Mouse (Mus musculus) spleen, postnatal 4 days (tissue): ENCODE results near the gene Fam20a.
"Not testable (repeated sequence)": the region's sequence is repeated elsewhere in the genome, so short reads cannot be mapped to it uniquely, and the experiment has no call there.

Experiments used
- DNase-seq, 2 experiments: peaks; one replicate each; pipeline ENCODE4 v3.0.0; 2022; ENCODE audit warnings: low spot score in 2 of 2

Gene Fam20a

GRCm38 (mm10) chr11:109680934-109681333 lies 41.1 kb downstream of the Fam20a start:
- DNase-seq = no peak

GRCm38 (mm10) chr11:109678291-109678690 lies 43.8 kb downstream of the Fam20a start:
- no peak for DNase-seq

- DNase-seq = no peak
These were observed 45.3 kb downstream of the Fam20a start for GRCm38 (mm10) chr11:109676621-109677373.

GRCm38 (mm10) chr11:109675771-109676170 lies 46.3 kb downstream of the Fam20a start:
- DNase-seq = no peak

GRCm38 (mm10) chr11:109675208-109675607 lies 46.9 kb downstream of the Fam20a start:
- DNase-seq = no peak

- DNase-seq = no peak
These were observed 47.5 kb downstream of the Fam20a start for GRCm38 (mm10) chr11:109674542-109674941.

- DNase-seq = no peak
These were observed 48.3 kb downstream of the Fam20a start for GRCm38 (mm10) chr11:109673741-109674140.

- no peak for DNase-seq
These were observed 49.0 kb downstream of the Fam20a start for GRCm38 (mm10) chr11:109672881-109673739.

GRCm38 (mm10) chr11:109672396-109672795 lies 49.7 kb downstream of the Fam20a start:
- DNase-seq = no peak

- DNase-seq = no peak
These were observed 50.1 kb downstream of the Fam20a start for GRCm38 (mm10) chr11:109672021-109672324.

GRCm38 (mm10) chr11:109671136-109672020 lies 50.7 kb downstream of the Fam20a start:
- DNase-seq = no peak

- DNase-seq = no peak
These were observed 51.8 kb downstream of the Fam20a start for GRCm38 (mm10) chr11:109670026-109670916.

GRCm38 (mm10) chr11:109669149-109669708 lies 52.9 kb downstream of the Fam20a start:
- no peak for DNase-seq

- no peak for DNase-seq
These were observed 53.9 kb downstream of the Fam20a start for GRCm38 (mm10) chr11:109668115-109668725.

- no peak for DNase-seq
These were observed 54.7 kb downstream of the Fam20a start for GRCm38 (mm10) chr11:109667371-109667770.

- DNase-seq = no peak
These were observed 55.7 kb downstream of the Fam20a start for GRCm38 (mm10) chr11:109666411-109666810.

GRCm38 (mm10) chr11:109665424-109665823 lies 56.7 kb downstream of the Fam20a start:
- no peak for DNase-seq

- DNase-seq = no peak
These were observed 57.8 kb downstream of the Fam20a start for GRCm38 (mm10) chr11:109664293-109664692.

- not testable (repeated sequence) for DNase-seq
These were observed 61.6 kb downstream of the Fam20a start for GRCm38 (mm10) chr11:109660526-109660925.

GRCm38 (mm10) chr11:109656232-109656631 lies 65.8 kb downstream of the Fam20a start:
- DNase-seq = no peak
